Mouse (Mus musculus) WW6 (cell line): ENCODE measurements around the gene Slc22a21.

Experiments
- DNase-seq: peaks from one replicate; pipeline ENCODE4 v3.0.0-alpha.2; 2013; ENCODE audit warnings: low read depth, low spot score

Slc22a21 gene

GRCm38 (mm10) chr11:53903781-53904533 is 76.2 kb downstream of the Slc22a21 start:
- DNase-seq: no peak

- DNase-seq: no peak
Measured at GRCm38 (mm10) chr11:53902741-53903140, 77.4 kb downstream of the Slc22a21 start.

DNA sequence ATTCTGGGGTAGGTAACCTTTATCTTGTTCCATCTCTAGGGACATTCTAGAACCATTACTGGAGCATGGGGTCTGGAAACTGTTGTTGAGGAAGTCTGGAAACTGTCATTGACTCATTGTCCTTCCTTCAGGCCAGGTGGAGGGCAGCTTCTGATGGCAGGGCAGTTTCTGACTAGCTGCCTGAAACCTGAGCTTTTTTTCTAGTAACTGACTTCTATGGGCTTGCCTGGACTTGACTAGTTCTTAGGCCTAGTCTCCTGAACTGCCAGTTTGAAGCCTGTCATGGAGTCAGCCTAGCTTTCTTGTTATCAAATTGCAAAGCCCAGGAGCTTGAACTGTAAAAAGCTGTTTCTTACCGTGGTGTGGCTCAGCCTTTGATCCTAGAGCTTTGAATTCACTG is 79.1 kb downstream of the Slc22a21 start:
- DNase-seq: no peak

- no peak for DNase-seq
Measured at GRCm38 (mm10) chr11:53899981-53900380, 80.2 kb downstream of the Slc22a21 start.
